Mouse (Mus musculus) midbrain, embryonic 14.5 days (tissue): ENCODE measurements around the gene Pparg. TPM values are rescaled to one million over a fixed set of nuclear protein-coding genes. Genes with fewer than 3 reads are reported as not detected.
A peak's percentile ranks its signal among the peaks of the same experiment; 100 is the strongest.

Experiments used
- ATAC-seq: fragments of 200-750 bp; cut with Nextera tagmentation; 2 replicates; pipeline ENCODE4 v1.8.0; 2017; ENCODE audit warnings: moderate number of reproducible peaks, moderate library complexity; ENCODE audit not compliant: low FRiP score, low TSS enrichment
- DNase-seq: peaks from one replicate; pipeline ENCODE4 v3.0.0-alpha.2; 2015
- H3K27ac ChIP-seq: fragments of 300-500 bp; sonication (generic); replicated peaks from 2 replicates; pipeline ENCODE4 v1.5.1; 2014; ENCODE audit warnings: mild to moderate bottlenecking, low read depth, low read length, moderate library complexity
- H3K27me3 ChIP-seq: fragments of 300-500 bp; sonication (generic); 2 replicates; pipeline ENCODE4 v1.6.1; 2014; ENCODE audit warnings: low read length, control low read depth, mixed read lengths; ENCODE audit not compliant: control insufficient read depth, insufficient read depth
- H3K36me3 ChIP-seq: fragments of 300-500 bp; sonication (generic); 2 replicates; pipeline ENCODE4 v1.6.1; 2014; ENCODE audit warnings: low read length, control low read depth; ENCODE audit not compliant: control insufficient read depth, insufficient read depth
- H3K4me1 ChIP-seq: fragments of 300-500 bp; sonication (generic); 2 replicates; pipeline ENCODE4 v1.6.1; 2014; ENCODE audit warnings: mild to moderate bottlenecking, antibody characterized with exemption, low read length, control low read depth; ENCODE audit not compliant: control insufficient read depth, insufficient read depth
- H3K4me2 ChIP-seq: fragments of 300-500 bp; sonication (generic); 2 replicates; pipeline ENCODE4 v1.6.1; 2014; ENCODE audit warnings: mild to moderate bottlenecking, low read length, moderate library complexity
- H3K4me3 ChIP-seq: fragments of 300-500 bp; sonication (generic); replicated peaks from 2 replicates; pipeline ENCODE4 v1.5.1; 2014; ENCODE audit warnings: low read depth, low read length
- H3K9ac ChIP-seq: fragments of 300-500 bp; sonication (generic); replicated peaks from 2 replicates; pipeline ENCODE4 v1.6.1; 2014; ENCODE audit warnings: mild to moderate bottlenecking, low read length, moderate library complexity
- H3K9me3 ChIP-seq: fragments of 300-500 bp; sonication (generic); 2 replicates; pipeline ENCODE4 v1.6.1; 2016; ENCODE audit warnings: low read length, control low read depth, mixed read lengths; ENCODE audit not compliant: control insufficient read depth
- WGBS: fragments of 180-500 bp; shearing (Covaris S2); extraction: QIAGEN DNeasy Blood & Tissue Kit; methylation state at CpG from one replicate; pipeline ENCODE4 v1.1.7; 2014; 5-methylcytosine and 5-hydroxymethylcytosine counted together
- polyA plus RNA-seq: library from polyadenylated mRNA; unstranded; fragments of >200 nt; fragmentation: Nextera tagmentation; extraction: Ambion mirVana; gene quantifications from 2 replicates; pipeline ENCODE4 v1.2.1, GENCODE M21; 2014

Pparg gene
- polyA plus RNA-seq, 1 experiment from 2014 or later = 0.36 TPM

DNA sequence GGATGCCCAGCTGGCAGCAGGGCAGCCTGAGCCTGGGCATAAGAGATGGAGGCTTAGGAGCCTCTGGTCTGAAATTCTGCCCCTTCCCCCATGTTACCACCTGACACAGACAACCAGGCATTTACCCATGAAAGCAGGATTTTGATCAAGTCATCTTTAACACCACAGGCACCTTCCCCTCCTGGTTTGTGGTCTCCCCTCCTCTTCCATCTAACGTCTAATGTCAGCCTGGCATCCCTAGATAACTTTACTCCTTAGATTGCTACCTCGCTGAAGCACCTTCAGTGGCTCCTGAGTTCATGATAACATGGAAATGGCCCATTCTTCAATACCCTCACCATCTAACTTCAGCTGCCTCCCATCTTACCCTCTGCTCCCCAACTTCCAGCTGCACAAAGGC lies 157.6 kb downstream of the Pparg start:
- WGBS = 72% methylated on average over 2 of the region's 2 CpGs
- Histone ChIP-seq H3K27ac (no peak overlapping the region), H3K27me3 (no peaks in the 10 kb centered on the region), H3K4me3 (no peak overlapping the region), H3K9ac (no peak overlapping the region), H3K36me3 (no peaks in the 10 kb centered on the region), H3K9me3 (no peaks in the 10 kb centered on the region), H3K4me1 (no peaks in the 10 kb centered on the region), H3K4me2 (no peak overlapping the region)
- DNase-seq (no peak), ATAC-seq (no peak)

DNA sequence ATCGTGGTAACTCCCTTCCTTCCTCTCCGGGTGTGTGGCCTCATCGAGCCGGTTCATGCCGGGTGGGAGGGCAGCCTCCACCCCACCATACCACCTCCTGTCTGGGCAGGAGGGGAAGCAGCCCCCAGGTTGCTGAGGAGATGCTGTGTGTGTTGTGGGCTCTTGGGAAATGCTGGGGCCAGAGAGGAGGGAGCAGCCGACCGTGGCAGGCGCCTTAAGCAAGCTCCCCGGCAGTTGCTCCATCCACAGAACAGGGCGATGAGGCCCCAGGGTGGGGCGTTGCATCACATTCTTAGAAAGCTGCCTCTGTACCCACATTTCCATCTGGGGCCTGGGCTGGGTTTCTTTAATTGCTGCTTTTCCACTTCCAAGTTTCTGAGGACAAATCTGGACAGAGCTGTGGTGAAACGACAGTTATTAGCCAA lies 158.5 kb downstream of the Pparg start:
- Histone ChIP-seq H3K27ac (no peak overlapping the region), H3K27me3 (no peaks in the 10 kb centered on the region), H3K4me2 (no peak overlapping the region), H3K9me3 (no peaks in the 10 kb centered on the region), H3K9ac (no peak overlapping the region), H3K4me3 (no peak overlapping the region), H3K36me3 (no peaks in the 10 kb centered on the region), H3K4me1 (no peaks in the 10 kb centered on the region)
- WGBS = 37% methylated on average over 12 of the region's 12 CpGs
- no peak for DNase-seq
- ATAC-seq = no peak

DNA sequence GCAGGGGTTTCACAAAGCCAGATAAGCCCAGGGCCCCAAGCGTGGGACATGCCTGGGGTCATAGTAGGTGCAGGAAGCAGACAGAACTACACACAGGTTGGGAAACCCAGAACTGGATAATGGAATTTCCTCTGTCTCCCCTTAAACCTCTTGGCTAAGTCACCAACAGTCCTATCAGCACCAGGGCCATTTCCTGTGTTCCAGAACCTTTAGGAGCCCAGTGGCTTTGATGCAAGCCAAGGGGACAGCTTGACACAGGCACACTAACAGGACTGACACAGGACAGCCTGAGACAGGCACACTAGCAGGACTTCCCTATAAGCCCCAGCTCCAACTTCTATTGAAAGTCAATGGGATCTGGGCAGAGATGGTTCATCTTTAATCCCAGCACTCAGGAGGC lies 161.2 kb downstream of the Pparg start:
- no peaks in the 10 kb centered on the region for H3K4me1 ChIP-seq
- H3K27ac ChIP-seq = no peak overlapping the region
- no peaks in the 10 kb centered on the region for H3K9me3 ChIP-seq
- no peak overlapping the region for H3K4me2 ChIP-seq
- ATAC-seq (no peak), DNase-seq (no peak)
- no peaks in the 10 kb centered on the region for H3K36me3 ChIP-seq
- H3K27me3 ChIP-seq = no peaks in the 10 kb centered on the region
- H3K4me3 ChIP-seq = no peak overlapping the region
- no peak overlapping the region for H3K9ac ChIP-seq
- WGBS = 84% methylated on average over 1 of the region's 1 CpGs

DNA sequence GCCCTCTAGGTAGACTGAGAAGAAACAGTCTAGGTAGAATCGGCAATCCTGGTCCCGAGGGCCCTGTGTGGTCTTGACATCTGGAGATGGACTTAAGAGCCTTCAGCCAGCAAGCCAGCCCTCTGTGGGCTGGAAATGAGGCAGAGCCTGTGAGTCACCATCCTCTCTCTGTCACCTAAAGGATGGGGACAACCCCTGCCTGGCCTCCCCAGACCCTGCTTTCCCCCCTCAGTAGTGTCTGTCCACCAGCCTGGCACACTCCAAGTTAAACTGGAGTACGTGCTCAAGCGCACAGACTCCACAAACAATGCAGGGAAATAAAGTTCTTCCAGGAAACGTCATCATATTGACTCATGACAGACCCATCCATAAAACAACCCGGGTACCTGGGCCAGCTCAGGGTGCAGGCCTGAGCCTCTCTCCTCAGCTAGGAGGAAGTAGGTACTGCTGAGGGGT lies 162.0 kb downstream of the Pparg start:
- DNase-seq = no peak
- no peak for ATAC-seq
- no peaks in the 10 kb centered on the region for H3K4me1 ChIP-seq
- no peaks in the 10 kb centered on the region for H3K36me3 ChIP-seq
- no peaks in the 10 kb centered on the region for H3K27me3 ChIP-seq
- WGBS = 78% methylated on average over 6 of the region's 6 CpGs
- H3K9me3 ChIP-seq = no peaks in the 10 kb centered on the region
- no peak overlapping the region for H3K4me3 ChIP-seq
- no peak overlapping the region for H3K9ac ChIP-seq
- no peak overlapping the region for H3K27ac ChIP-seq
- H3K4me2 ChIP-seq = no peak overlapping the region

DNA sequence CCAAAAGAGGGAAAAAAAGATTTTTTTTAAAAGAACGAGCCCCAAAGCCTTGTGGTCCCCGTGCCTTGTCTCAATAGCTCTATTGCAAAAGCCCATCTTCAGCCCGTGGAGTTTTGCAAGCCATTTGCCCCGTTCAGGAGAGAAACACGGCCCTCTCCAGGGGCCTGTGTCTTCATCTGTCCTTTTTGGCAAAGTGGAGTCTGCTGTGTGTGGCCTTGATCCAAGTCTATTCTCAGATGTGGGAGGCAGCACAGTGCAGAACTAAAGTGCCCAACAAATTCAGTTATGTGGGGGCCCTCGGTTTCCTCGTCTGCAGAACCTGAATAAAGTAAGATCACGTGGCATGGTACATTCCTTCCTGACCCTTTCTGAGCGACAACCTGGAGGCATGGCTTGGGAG lies 162.4 kb downstream of the Pparg start:
- Histone ChIP-seq H3K27me3 (no peaks in the 10 kb centered on the region), H3K4me1 (no peaks in the 10 kb centered on the region), H3K4me2 (no peak overlapping the region), H3K4me3 (no peak overlapping the region), H3K27ac (no peak overlapping the region), H3K36me3 (no peaks in the 10 kb centered on the region), H3K9me3 (no peaks in the 10 kb centered on the region), H3K9ac (no peak overlapping the region)
- WGBS = 72% methylated on average over 9 of the region's 9 CpGs
- ATAC-seq (no peak), DNase-seq (peak; percentile 15)

DNA sequence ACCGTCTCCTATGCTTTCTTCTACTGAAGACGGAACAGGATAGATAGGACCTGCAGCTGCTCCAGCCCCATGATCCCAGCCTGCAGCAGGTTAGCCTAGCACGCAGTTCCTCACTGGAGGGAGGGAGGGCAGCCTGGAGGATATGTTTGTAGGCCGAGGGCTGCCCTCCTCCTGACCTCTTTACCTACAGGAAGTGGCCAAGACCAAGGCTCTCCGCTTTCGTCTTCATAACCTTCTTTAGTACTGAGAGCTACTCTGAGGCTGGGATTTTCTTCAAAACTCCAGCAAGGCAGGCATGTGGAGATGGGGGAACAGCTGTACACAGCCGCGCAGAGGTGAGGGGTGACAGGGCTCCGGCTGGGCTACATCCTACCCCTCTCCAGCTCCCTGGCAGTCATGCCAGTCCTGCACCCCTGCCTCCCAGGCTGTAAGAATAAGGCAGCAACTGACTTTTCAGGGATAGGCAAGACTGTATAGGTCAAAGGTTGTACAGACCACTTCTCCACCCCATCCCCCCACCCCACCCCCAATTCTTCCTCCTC lies 163.8 kb downstream of the Pparg start:
- Histone ChIP-seq H3K9ac (no peak overlapping the region), H3K36me3 (no peaks in the 10 kb centered on the region), H3K9me3 (no peaks in the 10 kb centered on the region), H3K27me3 (no peaks in the 10 kb centered on the region), H3K4me3 (no peak overlapping the region), H3K27ac (no peak overlapping the region), H3K4me1 (no peaks in the 10 kb centered on the region), H3K4me2 (no peak overlapping the region)
- ATAC-seq = no peak
- DNase-seq = no peak
- WGBS = 86% methylated on average over 9 of the region's 9 CpGs

DNA sequence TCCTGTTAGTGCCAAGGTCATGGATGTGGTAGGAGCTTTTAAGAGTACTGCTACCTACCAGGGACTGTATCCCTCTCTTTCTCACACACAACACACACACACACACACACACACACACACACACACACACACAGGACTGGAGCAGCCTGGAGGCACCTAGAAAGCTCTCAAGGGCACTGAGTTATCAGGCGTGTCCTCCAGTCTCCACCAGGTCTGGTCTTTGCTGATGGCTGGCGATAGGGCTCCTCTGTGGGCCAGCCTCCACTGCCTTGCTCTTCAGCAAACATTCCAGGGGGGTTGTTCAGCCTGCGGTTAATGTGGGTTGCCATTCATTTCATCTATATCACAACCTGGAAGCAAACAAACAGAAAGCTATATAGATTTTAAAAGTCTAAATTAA lies 166.7 kb downstream of the Pparg start:
- Histone ChIP-seq H3K9ac (no peak overlapping the region), H3K4me1 (no peaks in the 10 kb centered on the region), H3K4me3 (no peak overlapping the region), H3K27ac (no peak overlapping the region), H3K27me3 (no peaks in the 10 kb centered on the region), H3K9me3 (no peaks in the 10 kb centered on the region), H3K4me2 (no peak overlapping the region), H3K36me3 (no peaks in the 10 kb centered on the region)
- 88% methylated on average over 3 of the region's 3 CpGs for WGBS
- DNase-seq (no peak), ATAC-seq (no peak)

DNA sequence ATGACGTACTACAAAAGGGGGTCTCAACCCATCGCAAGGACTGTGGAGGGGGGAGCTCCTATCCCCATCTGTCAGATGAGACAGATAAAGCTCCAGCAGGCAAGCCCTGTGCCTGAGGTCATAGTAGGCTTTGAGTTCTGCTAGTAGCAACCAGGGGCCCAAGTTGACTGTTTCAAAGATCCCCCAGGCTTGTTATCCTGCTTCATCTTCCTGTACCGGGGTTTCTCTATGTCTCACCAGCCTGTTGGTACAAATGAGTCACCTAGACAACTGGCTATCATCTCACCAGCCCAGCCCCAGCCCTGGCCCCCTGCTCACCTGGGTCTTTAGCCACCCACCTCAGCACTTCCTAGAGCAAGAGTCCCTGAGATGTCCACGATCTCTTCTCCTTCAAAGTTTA lies 167.6 kb downstream of the Pparg start:
- no peak overlapping the region for H3K9ac ChIP-seq
- no peaks in the 10 kb centered on the region for H3K27me3 ChIP-seq
- H3K4me2 ChIP-seq = no peak overlapping the region
- ATAC-seq = no peak
- no peaks in the 10 kb centered on the region for H3K9me3 ChIP-seq
- WGBS = 95% methylated on average over 4 of the region's 4 CpGs
- H3K36me3 ChIP-seq = no peaks in the 10 kb centered on the region
- no peak for DNase-seq
- H3K27ac ChIP-seq = no peak overlapping the region
- H3K4me1 ChIP-seq = no peaks in the 10 kb centered on the region
- H3K4me3 ChIP-seq = no peak overlapping the region

DNA sequence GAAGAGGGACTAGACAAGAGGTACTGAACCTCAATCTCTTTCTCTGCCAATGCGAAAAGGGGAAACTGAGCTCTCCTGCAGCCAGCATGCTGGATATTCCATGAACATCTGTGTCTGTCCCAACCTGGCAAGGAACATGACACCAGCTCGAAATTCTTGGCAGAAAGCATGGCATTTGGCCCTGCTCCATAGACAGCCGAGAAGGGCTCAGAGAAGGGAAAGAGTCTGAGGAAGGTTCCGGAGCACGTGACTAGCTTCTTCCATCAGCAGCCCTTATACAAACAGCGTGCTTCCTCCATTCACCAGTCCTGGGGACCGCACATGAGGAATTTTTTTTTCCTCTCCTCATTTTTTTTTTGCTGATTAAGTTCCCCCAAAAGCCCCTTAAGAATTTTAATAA lies 173.9 kb downstream of the Pparg start:
- peak; percentile 9 for DNase-seq

More for the DNA sequence above, 173.9 kb downstream of the Pparg start:
- H3K4me3 ChIP-seq = no peak overlapping the region
- no peaks in the 10 kb centered on the region for H3K4me1 ChIP-seq
- H3K27ac ChIP-seq = no peak overlapping the region
- no peaks in the 10 kb centered on the region for H3K36me3 ChIP-seq
- no peak for ATAC-seq
- H3K27me3 ChIP-seq = no peaks in the 10 kb centered on the region
- no peak overlapping the region for H3K9ac ChIP-seq
- H3K4me2 ChIP-seq = no peak overlapping the region
- no peaks in the 10 kb centered on the region for H3K9me3 ChIP-seq
- 79% methylated on average over 7 of the region's 7 CpGs for WGBS
